Mouse (Mus musculus) kidney, adult 9 months (tissue): ENCODE measurements at regions not wholly inside any gene's neighbourhood (a gene's known extent, or its start where the extent isn't known, plus 50 kb on each side); places are given as distances from the start of the nearest gene placed in this dataset.

ENCODE experiments used
- DNase-seq: peaks from one replicate; pipeline ENCODE4 v3.0.0; 2022

DNA sequence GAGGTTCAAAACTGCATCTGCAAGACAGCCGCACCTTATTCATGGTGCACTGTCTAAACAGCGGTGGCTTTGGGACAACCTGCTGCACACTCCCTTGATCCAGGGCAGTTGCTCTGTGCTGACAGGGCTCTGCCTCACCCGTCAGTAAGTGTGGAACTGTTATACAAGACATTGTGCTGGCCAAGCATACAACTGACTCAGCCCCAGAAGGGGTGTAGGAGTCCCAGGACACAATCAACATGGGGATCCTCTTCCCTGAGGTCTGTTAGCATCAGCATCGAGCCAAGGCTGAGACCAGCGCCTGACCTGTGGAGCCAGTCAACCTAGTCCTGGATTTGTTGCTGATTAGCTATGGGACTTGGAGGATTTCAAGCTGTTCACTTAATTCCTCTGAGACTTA lies 86.4 kb upstream of the Bmper start:
- no peak for DNase-seq

DNA sequence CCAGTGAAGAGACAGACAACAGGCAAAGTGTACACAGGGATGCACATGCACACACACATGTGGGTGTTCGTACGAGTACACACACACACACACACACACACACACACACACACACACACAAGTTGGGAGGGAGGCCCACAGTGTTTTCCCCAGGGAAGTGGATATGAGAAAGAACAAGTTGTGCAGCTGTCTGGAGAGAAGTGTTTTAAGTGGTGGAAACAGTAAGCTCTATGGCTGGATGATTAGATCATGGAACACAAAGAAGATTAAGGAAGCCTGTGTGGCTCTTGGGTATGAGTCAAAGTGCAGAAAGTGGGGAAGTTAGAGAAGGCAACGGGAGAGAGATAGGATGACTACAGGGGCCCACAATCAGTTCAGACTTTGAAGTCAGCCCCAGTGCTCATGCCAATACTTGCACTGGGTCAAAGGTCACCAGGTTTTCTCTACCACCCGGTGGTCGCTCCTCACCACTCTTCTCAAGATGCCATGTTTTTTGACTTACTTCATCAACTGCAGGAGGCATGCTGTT lies 85.1 kb upstream of the Bmper start:
- no peak for DNase-seq

GRCm38 (mm10) chr9:23139580-23140162 lies 83.2 kb upstream of the Bmper start:
- DNase-seq: no peak

DNA sequence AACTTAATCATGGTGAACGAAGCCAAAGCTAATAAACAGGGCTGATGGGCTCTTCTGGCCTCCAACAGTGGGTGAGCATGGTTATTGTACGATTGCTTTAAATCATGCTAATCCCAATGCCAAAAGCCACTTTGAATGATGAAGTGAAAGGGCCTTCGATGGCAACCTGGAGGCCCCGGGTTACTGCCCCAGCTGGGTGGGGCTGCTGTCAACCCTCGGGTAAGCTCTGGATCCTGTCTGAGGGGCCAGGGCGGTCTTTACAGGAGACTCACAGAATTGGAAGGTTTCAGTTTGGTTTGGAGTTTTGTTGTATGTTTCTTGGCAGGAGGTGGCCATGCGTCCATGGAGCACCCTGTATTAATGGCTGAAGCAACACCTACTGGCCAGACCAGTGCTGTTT lies 78.6 kb upstream of the Bmper start:
- no peak for DNase-seq

DNA sequence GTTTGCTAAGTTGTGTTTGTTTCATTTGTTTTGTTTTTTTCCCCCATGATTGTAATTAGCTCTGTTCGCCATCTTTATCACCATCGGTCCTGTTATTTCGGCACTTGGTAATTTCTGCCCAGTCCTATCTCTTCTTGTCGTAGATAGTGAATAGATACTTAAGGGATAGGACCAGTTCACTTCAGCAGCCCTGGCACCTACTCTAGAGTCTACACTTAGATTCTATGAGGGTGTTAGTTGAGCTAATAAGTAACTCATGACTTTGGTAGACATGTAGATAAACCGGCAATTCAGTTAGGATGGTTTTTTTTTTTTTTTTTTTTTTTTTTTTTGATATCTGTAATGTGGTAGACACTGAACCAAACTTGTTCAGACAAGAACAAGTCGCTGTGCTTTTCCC lies 72.5 kb upstream of the Bmper start:
- DNase-seq: no peak

DNA sequence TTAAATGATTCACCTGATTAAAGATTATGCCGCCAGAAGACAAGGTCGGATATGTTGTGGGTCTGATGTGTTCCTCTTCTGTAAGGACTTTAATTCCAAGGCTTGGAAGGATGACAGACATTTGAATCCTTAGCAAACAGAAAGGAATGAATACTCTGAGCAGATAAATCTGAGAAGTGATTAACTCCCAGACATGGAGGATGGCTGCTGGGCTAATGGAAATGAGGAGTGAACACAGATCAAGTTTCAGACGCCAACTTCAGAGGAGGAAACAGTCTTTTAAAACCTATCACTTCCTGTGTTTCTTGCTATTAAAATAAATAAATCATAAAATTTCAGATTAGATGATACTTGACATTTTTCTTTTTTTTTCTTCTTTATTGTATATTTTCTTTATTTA lies 72.0 kb upstream of the Bmper start:
- DNase-seq: no peak

GRCm38 (mm10) chr9:23151953-23152490 lies 70.9 kb upstream of the Bmper start:
- no peak for DNase-seq

DNA sequence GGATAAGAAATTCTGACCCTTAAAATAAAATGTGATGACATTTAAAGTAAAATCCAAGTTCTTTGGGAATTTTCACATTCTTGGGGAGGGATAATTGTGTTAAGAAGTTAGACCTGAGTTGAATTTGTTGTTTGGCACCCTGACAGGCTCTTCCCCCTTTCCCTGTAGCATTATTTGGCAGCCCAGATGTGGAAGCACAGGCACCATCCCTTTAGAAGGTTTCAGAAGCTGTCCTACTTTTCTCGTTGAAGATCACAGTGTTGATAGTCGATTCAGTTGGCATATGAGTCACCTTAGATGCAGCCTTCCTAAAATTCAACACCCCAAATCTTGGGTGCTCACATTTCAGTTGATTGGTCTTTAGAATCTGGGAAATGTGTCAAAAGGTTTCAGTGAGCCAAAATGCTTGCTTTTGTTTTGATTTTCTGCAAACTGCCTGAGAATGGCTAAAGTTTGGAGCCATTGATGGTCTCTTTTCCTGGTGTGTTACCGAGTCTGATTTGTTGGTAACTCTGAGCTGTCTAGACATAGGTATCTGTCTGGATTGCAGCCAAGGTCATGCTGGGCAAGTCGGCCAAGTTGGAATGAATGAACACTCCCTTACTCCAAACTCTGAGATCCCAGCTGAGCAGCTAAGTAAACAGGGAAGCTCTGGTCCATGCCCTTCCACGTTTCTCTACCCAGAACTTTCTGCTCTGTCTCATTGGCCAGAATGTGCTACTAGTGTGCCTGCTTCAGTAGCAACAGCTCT lies 65.9 kb upstream of the Bmper start:
- DNase-seq: no peak

- no peak for DNase-seq
These were observed 64.4 kb upstream of the Bmper start for GRCm38 (mm10) chr9:23158499-23158898.

GRCm38 (mm10) chr9:23161346-23161745 lies 61.5 kb upstream of the Bmper start:
- peak; percentile 9 for DNase-seq

- DNase-seq: no peak
These were observed 55.8 kb upstream of the Bmper start for GRCm38 (mm10) chr9:23167056-23167591.

- DNase-seq: peak; percentile 27
These were observed 55.2 kb upstream of the Bmper start for GRCm38 (mm10) chr9:23167716-23168115.

DNA sequence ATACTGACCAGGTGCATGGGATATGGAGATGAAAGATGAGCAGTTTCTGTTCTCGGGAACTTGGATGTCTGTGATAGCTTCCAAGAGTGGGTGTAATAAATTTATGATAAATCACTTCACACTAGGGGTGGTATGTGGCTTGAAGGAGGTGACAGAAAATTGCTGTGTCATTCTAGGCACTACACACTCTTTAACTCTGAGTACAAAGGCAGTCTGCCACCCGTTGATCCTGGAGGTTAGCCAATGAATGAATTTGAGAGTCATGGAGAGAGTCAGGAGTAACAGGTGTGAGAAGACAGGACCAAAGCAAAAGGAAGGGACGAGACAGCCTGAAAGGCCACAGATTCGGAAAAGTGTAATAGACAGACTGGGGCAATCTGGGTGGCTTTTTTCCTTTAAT lies 54.7 kb upstream of the Bmper start:
- peak; percentile 13 for DNase-seq

GRCm38 (mm10) chr9:23171361-23171760 lies 51.5 kb upstream of the Bmper start:
- DNase-seq: no peak
